Mouse (Mus musculus): ENCODE data around the gene Cpeb3.

DNA sequence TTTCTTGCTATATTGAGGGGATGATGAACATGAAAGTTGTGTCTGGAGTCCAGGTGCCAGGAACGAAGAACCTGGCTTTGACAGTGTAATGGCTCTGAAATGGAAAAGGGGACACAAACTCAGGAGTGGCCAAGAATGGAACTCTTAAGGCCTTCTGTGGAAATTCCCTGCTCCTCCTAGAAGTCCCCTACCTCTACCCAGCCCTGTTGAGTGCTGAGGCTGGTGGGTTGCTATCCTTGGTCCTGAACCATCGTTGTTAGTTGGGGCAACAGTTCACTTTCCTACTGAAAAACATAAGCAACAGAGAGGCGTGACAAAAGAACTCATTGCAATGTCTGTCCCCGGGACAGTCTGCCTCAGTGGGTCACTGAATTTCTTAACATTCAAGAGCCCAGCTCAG lies 30.7 kb upstream of the Cpeb3 start:
- TF ChIP-seq CTCF (IDR thresholded peaks at IDR 0.05; ENCODE audit: low read depth, low read length) (no peak), POLR2AphosphoS5 (IDR thresholded peaks at IDR 0.05; ENCODE audit: insufficient replicate concordance, low read depth, low read length) (no peak)
